Mouse (Mus musculus): ENCODE data around the gene Cldn20.

DNA sequence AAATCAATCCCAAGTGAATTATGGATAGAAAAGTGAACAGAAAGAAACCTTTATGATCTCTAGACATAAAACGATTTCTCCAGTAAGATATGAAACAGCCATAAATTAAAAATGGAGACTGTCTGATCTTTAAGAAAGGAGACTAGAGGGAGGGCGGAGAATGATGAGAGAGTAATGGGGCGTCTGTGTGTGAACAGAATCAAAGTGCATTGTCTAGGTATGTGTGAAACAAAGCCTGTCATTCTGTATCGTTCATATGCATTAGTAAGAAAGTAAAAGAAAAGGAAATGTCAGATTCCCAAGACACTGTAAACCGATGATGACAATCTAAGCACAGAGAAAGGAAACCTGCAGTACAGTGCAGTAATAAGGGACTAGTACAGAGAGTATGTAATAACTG, 8.7 kb downstream of the Cldn20 start:
- TF ChIP-seq TCF12 (IDR thresholded peaks at IDR 0.05; ENCODE audit: insufficient read depth, poor library complexity, severe bottlenecking) = no peak
- no peak for TF ChIP-seq POLR2A (IDR thresholded peaks at IDR 0.05; ENCODE audit: insufficient read length, low read depth)
